Comparison of ENCODE assay signal across 8 mouse cellular contexts in genomic region chr15:27659592-27660244, GRCm38 (mm10). TPM values are rescaled to one million over a fixed set of nuclear protein-coding genes. Genes with fewer than 3 reads are reported as not detected.
DNase-seq lines count a peak whose midpoint lies in the region; ATAC-seq and TF ChIP-seq lines count a peak whose summit lies in the region.

No protein-coding gene starts in this region.

- DNase-seq in adipocyte (ENCODE audit: low spot score), result peak; percentile 32
- peak; percentile 85 to 90 for DNase-seq in cerebellum, postnatal 4 days (ENCODE audit: low spot score in 2 of 2)
- DNase-seq in gastrocnemius, adult 2 months, result peak; percentile 88
- peak; percentile 94 for DNase-seq in intestine, embryonic 14.5 days (ENCODE audit: low spot score)
- DNase-seq in left cerebral cortex, adult 8-10 months (ENCODE audit: low spot score in 2 of 2), result peak; percentile 70 to 89
- DNase-seq in midbrain, embryonic 10.5 days (ENCODE audit: low spot score), result peak; percentile 85
- DNase-seq in right cerebral cortex, postnatal 36 days (ENCODE audit: low spot score in 2 of 2), result peak; percentile 80 to 83
- DNase-seq in urinary bladder, postnatal 4 days (ENCODE audit: low spot score in 2 of 2), result peak; percentile 66 to 91

- no peaks in the 10 kb centered on the region for H3K4me1 ChIP-seq in intestine, embryonic 14.5 days (replicated peaks; ENCODE audit: control insufficient read depth, insufficient read depth, low read length)
- no peaks in the 10 kb centered on the region for H3K4me1 ChIP-seq in midbrain, embryonic 10.5 days

- no peaks in the 10 kb centered on the region for H3K36me3 ChIP-seq in intestine, embryonic 14.5 days (ENCODE audit: control insufficient read depth, insufficient read depth, low read length)
- no peaks in the 10 kb centered on the region for H3K36me3 ChIP-seq in midbrain, embryonic 10.5 days

- no peak overlapping the region for H3K9ac ChIP-seq in intestine, embryonic 14.5 days (ENCODE audit: low read length)

- H3K27ac ChIP-seq in gastrocnemius, adult 2 months, result no peak overlapping the region
- H3K27ac ChIP-seq in intestine, embryonic 14.5 days (ENCODE audit: low read depth), result no peak overlapping the region
- H3K27ac ChIP-seq in midbrain, embryonic 10.5 days (replicated peaks), result no peak overlapping the region

- H3K9me3 ChIP-seq in intestine, embryonic 14.5 days (ENCODE audit: control insufficient read depth, low read length), result no peaks in the 10 kb centered on the region
- H3K9me3 ChIP-seq in midbrain, embryonic 10.5 days (replicated peaks), result no peaks in the 10 kb centered on the region

- H3K4me2 ChIP-seq in intestine, embryonic 14.5 days (ENCODE audit: low read length), result no peak overlapping the region

- TF ChIP-seq CTCF in gastrocnemius, adult 2 months (IDR thresholded peaks at IDR 0.05), result peak; percentile 94

- peak overlapping the region; percentile 53 for H3K4me3 ChIP-seq in gastrocnemius, adult 2 months
- H3K4me3 ChIP-seq in intestine, embryonic 14.5 days (ENCODE audit: low read depth, low read length), result no peak overlapping the region
- no peak overlapping the region for H3K4me3 ChIP-seq in midbrain, embryonic 10.5 days

- intact Hi-C loops in gastrocnemius, adult 2 months (cut with DNase I), result loop anchor here (5.0 to 10.0 kb wide), 3 partner anchors 58 to 195 kb away; no protein-coding TSS in a partner anchor

- no peak for ATAC-seq in intestine, embryonic 14.5 days (replicated peaks; ENCODE audit: low FRiP score, low TSS enrichment, low read depth)

- no peaks in the 10 kb centered on the region for H3K27me3 ChIP-seq in intestine, embryonic 14.5 days (replicated peaks; ENCODE audit: control insufficient read depth, insufficient read depth, low read length)
- no peaks in the 10 kb centered on the region for H3K27me3 ChIP-seq in midbrain, embryonic 10.5 days (ENCODE audit: low read depth, poor library complexity, severe bottlenecking)

- WGBS in intestine, embryonic 14.5 days, result 40% methylated on average over 17 of the region's 17 CpGs
- 44% methylated on average over 17 of the region's 17 CpGs for WGBS in midbrain, embryonic 10.5 days

RNA-seq across cellular contexts. Expression of gene Otulinl, which starts 21.7 kb away (rescaled TPM):
- total RNA-seq in gastrocnemius, adult 2 months (2021), result under 1 TPM; 0.43 to 0.61 TPM
- 7.4 and 10.4 TPM in 2 replicates for polyA plus RNA-seq in intestine, embryonic 14.5 days (2014; fragmentation: Nextera tagmentation; extraction: Ambion mirVana)
- 10 to 100 TPM; 21.0 to 35.3 (median 28.7) TPM for total RNA-seq in left cerebral cortex, adult 8-10 months (2022)
- polyA plus RNA-seq in midbrain, embryonic 10.5 days (2016; fragmentation: Nextera tagmentation; extraction: Ambion mirVana), result 5.9 and 6.1 TPM in 2 replicates

RNA-seq across cellular contexts. Expression of gene Otulin, which starts 29.2 kb away (rescaled TPM):
- 10 to 100 TPM; 16.2 to 20.7 TPM for total RNA-seq in gastrocnemius, adult 2 months (2021)
- polyA plus RNA-seq in intestine, embryonic 14.5 days (2014; fragmentation: Nextera tagmentation; extraction: Ambion mirVana), result 36.4 and 46.1 TPM in 2 replicates
- total RNA-seq in left cerebral cortex, adult 8-10 months (2022), result 10 to 100 TPM; 21.1 to 24.9 (median 21.9) TPM
- 26.8 and 28.2 TPM in 2 replicates for polyA plus RNA-seq in midbrain, embryonic 10.5 days (2016; fragmentation: Nextera tagmentation; extraction: Ambion mirVana)

Comparison
In these comparisons a context has a peak if more than half of its experiments do, and no peak if none do; other contexts are left out.
1. DNase-seq: peak in every context shown above with its lines; median percentile 94 in intestine, embryonic 14.5 days; 88 in gastrocnemius, adult 2 months; 88 in cerebellum, postnatal 4 days; 85 in midbrain, embryonic 10.5 days; 82 in right cerebral cortex, postnatal 36 days; 80 in left cerebral cortex, adult 8-10 months; 78 in urinary bladder, postnatal 4 days; 32 in adipocyte.
2. RNA of gene Otulinl, which starts 21.7 kb away (total RNA-seq): 21.0 to 35.3 TPM in left cerebral cortex, adult 8-10 months; 0.43 to 0.61 TPM in gastrocnemius, adult 2 months; every median in the first group is over 10 times any median in the second.